Mouse (Mus musculus): ENCODE data around the gene Mgat3.
A peak's percentile ranks its signal among the peaks of the same experiment; 100 is the strongest.

Mgat3 gene

DNA sequence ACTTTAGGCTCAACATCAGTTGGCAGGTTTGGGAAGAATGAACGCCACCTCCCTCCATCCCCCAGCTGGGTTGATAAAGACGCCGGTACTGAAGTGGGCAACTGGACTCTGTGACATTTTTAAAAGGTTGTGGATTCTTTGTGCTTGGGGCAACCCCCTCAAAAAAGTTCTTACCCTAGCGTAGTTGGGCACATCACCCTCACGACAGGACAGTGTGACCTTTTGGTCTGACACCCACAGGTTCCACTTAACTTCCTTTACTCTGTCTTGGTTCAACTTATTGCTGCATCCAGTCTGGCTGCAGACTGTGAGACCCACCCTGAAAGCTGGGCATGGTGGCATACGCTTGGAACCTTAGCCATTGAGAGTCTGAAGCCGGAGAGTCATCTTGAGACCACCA is 50.2 kb downstream of the Mgat3 start:
- DNase-seq (ENCODE audit: extremely low spot score, low spot score): no peak

DNA sequence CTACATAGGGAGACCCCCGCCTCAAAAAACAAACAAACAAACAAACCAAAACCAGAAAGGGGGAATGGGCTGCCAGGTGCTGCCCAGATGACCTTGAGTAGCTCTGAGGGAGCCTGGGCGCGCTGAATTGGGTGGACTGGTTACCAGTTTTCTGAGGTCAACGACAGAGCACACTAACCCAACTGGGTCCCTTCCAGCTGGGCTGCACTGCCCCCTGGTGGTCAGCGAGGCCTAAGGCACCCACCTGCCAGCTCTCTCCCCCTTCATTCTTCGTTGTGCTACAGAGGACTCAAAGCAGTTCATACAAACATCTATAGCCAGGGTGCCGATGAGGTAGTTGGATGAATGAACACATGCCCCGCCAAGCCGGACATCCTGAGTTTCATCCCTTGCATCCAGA is 51.7 kb downstream of the Mgat3 start:
- peak; percentile 78 for DNase-seq (ENCODE audit: extremely low spot score, low spot score)

DNA sequence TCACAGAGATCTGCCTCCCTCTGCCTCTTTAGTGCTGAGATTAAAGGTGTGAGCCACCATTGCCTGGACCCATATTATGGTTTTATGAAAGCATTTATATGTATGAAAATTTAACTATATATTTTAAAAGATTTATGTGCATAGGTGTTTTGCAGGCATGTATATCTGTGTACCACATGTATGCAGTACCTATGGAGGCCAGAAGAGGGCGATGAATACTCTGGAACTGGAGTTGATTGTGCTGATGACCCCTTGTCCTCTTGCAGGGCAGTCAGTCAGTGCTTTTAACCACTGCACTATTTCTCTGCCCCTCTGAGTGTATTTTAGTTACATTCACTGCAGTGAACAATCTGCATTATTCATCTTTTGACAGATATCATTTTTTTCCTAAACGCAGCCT is 52.3 kb downstream of the Mgat3 start:
- peak; percentile 61 for DNase-seq (ENCODE audit: extremely low spot score, low spot score)

DNA sequence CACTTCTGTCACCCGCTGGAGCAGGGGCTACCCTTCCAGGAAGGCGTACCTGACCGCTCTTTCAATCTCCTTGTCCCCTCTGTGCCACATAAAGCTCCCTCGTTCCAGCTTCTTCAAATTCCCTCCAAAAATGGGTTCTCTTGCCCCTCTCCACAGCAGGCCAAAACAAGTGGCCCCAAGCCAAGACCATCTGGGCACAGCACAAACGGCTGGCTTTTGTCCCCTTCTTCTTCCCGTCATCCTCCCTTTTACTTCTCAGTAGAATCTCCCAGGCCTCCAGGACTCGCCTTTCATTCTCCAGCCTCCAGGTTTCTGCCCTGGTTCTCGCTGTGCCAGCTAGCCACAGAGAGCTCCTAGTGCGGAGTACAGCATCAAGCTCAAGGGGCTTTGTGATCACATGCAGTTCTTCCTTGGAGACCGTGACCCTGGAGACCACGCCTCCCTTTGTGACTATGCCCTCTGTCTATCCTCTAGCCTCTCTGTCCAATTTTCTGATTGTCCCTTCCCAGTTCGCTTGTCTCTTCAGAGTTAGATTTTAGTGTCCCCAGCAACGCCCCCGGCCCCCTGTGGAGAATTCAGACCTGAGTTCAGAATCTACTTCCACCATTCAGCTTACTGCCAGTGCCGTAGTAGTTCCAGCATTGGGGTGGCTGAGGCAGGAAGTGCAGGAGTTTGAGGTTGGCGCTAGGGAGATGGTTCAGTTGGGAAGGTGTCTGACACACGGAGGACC is 54.7 kb downstream of the Mgat3 start:
- DNase-seq (ENCODE audit: extremely low spot score, low spot score): no peak

DNA sequence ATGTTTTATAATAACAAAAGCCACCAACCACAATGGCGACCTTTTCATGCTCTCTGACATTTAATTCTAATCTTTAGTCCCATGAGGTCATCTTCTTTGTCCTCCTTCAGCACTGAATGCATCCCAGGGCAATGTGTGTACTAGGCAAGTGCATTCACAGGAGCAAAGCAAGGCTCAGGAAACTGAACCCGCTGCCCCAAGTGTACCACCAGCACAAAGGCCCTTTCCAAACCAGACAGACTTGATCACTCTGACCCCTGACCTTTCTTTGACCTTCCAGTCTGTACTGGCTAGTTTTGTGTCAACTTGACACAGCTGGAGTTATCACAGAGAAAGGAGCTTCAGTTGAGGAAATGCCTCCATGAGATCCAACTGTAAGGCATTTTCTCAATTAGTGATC is 58.8 kb downstream of the Mgat3 start:
- DNase-seq (ENCODE audit: extremely low spot score, low spot score): no peak

DNA sequence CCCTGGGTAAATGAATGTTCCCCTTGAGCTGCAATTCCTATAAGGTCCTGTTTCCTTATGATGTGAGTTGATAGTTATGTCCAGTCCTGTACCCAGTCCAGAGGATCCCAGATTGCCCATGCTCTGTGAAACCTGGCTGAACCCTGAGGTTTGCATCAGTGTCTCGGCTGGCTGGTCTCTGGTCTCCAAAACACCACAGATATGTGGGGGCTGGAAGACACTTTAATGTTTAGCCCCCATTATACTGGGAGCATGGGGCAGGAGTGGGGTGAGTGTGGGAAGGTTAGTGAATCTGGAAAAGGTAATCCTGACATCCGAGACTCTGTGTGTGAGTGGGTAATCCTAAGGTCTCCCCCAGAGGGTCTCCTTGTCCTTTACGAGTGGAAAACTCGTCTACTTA is 59.5 kb downstream of the Mgat3 start:
- DNase-seq (ENCODE audit: extremely low spot score, low spot score): no peak

DNA sequence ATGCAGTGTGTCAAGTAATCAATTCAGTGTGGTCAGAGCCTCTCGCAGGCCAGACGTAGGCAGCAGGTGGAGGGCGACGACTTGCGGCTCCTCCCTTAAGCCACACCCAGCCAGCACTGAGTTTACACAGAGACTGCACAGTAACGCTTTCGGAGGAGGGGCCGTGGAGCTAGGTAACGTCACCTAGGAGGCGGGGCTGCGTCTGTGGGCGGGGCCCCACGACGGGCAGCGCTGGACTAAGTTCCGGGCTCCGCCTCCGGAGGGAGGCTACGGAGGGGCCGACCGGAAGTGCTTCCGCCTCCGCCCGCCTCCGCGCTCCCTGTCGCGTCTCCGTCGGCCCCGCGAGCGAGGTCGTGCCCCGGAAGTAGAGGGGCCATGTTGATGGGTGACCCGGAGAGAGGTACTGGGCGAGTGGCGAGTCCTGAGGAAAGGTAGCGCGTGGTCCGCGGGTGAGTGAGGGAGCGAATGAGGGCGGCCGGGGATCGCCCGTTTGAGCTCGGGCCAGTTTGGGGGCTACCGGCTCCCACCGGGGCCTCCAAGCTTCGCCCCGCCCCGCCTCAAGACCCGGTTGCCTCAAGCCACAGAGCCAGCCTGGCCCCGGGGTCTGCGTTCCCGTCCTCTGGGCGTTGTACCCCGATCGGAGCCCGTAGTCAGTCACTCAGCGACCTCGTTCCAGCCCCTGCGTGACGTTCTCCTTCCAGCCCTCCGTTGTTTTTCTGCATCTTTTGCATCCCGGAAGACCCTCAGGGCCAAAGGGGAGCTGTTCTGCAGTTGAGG is 60.4 kb downstream of the Mgat3 start, which contains the start of gene Mief1:
TSS of gene Mief1 (plus strand) at position 286 of the 777 bp plus-strand sequence.
- DNase-seq (ENCODE audit: extremely low spot score, low spot score): peak; percentile 94

DNA sequence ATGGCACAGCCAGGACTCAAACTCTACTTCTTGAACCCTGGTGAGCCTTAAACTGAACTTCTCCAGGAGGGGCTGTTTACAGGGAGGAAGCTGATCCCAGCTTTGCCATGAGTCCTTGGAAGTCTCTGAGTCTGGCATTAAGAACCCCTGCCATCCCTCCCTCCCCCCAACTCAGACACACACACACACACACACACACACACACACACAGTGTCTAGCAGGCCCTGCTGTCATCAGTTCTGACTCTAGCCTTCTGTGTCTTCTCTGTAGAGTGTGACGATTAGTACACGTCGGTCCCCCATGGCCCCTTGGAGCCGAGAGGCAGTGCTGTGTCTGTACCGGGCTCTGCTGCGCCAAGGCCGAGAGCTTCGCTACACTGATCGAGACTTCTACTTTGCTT is 62.0 kb downstream of the Mgat3 start, which contains the start of gene AC140267.1:
TSS of gene AC140267.1 (plus strand) at position 301 of the 400 bp plus-strand sequence.
- no peak for DNase-seq (ENCODE audit: extremely low spot score, low spot score)

DNA sequence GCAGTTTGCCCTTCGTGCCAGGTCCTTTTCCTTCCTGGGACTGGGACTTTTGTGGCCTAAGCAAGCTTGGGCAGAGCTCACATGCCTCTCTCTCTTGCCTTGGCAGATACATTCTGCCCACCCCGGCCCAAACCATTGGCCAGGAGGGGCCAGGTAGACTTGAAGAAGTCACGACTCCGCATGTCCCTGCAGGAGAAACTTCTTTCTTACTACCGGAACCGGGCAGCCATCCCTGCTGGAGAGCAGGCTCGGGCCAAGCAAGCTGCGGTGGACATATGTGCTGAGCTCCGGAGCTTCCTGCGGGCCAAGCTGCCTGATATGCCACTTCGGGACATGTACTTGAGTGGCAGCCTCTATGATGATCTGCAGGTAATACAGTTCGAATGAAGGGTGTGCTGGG is 74.6 kb downstream of the Mgat3 start:
- DNase-seq (ENCODE audit: extremely low spot score, low spot score): no peak

DNA sequence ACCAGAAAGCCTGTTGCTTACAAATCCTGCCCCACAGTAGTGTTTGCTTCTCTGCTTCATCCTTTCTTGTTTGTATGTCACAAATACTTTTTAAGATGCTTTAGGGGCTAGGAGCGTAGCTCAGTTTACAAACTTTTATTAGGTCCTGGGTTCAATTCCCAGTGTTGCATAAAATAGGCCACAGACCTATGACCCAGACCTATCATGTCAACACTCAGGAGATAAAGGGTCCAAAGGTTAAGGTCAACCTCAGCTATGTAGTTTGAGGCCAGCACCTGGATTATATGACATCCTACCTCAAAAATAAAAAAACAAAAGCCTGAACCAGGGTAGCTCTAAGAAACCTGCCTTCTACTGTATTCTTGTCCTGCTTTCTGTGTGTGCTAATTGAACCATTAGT is 75.1 kb downstream of the Mgat3 start:
- DNase-seq (ENCODE audit: extremely low spot score, low spot score): no peak

DNA sequence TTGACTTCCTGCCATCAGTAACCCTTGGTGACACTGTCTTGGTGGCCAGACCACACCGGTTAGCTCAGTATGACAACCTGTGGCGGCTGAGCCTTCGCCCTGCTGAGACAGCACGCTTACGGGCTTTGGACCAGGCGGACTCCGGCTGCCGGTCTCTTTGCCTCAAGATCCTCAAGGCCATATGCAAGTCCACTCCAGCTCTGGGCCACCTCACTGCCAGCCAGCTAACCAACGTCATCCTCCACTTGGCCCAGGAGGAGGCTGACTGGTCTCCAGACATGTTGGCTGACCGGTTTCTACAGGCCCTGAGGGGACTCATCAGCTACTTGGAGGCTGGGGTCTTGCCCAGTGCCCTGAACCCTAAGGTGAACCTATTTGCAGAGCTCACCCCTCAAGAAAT is 76.2 kb downstream of the Mgat3 start:
- DNase-seq (ENCODE audit: extremely low spot score, low spot score): no peak

DNA sequence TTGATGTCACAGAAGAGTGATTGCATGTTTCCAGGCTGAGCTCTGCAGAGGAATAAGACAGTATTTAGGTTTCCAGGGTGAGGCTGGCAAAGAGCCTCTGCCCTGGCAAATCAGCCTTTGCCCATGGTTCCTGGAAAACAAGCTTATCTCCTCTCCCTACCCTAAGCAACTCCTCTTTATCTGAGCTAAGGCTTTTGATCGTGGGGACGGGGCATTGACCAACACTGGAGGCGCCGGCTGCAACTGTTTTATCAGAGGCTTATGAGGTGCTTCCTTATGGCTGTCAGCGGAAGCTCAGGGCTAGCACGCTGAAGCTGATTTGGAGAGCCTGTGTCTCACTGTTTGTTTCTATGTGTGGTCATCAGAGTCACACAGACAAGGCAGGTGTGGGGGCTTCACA is 77.1 kb downstream of the Mgat3 start:
- no peak for DNase-seq (ENCODE audit: extremely low spot score, low spot score)

DNA sequence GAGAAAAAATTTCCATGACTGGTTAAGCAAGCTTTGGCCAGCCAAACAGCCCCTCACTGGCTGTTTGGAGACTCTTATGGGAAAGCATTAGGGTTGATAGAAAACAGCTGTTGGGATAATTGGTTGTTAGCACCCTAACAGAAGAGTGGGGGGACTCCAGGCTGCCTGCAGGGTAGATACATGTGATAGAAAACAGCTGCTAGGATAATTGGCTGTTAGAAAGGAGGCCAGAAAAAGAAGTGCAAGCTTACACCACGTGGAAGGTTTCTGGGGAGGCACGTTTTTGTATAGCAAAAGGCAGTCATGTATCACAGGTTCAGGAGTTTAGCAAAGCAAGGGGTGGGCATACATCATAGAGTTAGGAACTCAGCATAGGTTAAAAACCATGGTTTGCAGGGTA is 80.0 kb downstream of the Mgat3 start:
- no peak for DNase-seq (ENCODE audit: extremely low spot score, low spot score)

DNA sequence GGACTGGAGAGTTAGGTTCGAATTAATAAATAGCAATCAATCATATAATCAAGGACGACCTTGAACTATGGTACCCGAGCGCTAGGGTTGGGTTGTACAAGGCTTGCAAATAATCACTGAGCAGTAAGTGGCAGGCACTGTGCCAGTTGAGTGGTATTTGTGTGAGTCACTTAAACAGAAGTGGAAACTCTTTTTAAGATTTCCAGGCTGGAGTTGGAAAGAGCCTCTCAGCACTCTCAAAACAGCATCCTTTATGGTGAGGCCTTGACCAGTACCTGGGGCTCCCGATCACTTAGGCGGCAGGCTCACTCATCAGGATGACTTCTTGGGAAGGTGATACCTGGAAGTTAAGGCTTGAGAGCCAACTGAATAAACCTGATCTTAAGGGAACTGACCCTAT is 80.7 kb downstream of the Mgat3 start:
- no peak for DNase-seq (ENCODE audit: extremely low spot score, low spot score)

DNA sequence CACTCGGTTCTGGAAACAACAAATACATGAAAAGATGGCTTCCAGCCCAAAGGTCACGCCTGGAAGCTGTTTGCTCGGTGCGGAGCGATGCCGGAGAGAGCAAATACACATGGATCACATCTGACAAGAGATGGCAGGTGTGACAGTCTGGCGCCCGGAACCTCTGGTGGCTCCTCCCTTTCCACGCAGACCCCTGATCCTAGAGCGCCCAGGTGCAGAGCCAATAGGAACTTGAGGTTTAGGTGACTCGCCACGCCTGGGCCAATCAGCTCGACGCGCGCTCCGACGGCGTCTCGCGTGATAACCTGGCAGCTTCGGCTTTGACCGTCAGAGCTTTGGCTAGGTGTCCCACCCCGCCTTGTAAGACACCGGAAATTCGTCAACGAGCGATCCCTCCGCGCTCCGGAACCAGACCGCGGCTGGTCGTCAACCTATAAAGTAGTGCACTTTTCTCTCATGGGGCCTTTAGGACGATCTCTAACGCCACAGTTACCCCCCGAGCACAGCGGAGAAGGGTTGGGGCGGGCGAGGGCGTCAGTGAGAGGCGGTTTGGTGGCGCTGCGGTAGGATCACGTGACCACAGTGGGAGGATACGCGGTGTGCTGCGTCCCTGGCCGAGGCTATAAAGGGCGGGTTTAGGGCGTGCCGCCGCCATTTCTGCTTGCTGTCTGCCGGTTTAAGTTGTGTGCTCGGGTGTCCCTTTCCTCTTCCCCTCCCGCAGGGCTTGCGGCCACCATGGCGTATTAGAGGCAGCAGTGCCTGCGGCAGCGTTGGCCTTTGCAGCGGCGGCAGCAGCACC is 81.5 kb downstream of the Mgat3 start, which contains the start of gene Atf4:
TSS of gene Atf4 (plus strand) at position 338 of the 799 bp plus-strand sequence.
- DNase-seq (ENCODE audit: extremely low spot score, low spot score): peak; percentile 98

DNA sequence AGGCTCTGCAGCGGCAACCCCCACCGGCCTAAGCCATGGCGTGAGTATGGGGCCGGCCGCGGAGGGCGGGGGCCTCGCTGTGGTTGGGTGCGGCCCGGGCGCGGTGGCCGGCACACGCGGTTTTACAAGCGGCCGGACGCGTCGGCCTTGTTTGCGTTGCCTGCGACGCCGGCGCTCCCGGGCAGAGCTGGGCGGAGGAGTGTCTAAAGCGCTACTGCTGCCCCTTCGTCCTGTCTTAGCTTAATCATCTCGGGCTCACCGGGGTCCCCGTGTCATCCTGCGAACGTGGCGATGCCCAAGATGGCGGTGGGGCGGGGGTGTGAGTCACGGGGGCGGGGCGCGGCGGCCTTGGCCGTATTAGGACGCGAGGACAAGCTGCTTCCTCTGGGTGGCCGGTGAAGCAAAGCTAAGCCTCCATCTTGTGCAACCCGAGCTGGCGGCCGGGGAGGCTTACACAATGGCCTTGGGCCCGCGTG is 82.2 kb downstream of the Mgat3 start:
- DNase-seq (ENCODE audit: extremely low spot score, low spot score): peak; percentile 82

DNA sequence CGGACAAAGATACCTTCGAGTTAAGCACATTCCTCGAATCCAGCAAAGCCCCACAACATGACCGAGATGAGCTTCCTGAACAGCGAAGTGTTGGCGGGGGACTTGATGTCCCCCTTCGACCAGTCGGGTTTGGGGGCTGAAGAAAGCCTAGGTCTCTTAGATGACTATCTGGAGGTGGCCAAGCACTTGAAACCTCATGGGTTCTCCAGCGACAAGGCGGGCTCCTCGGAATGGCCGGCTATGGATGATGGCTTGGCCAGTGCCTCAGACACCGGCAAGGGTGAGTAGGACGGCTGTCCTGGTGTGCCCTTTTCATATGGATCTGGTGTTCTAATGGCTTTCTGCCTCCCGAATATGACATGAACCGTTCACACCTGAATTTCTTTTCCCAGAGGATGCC is 82.7 kb downstream of the Mgat3 start:
- DNase-seq (ENCODE audit: extremely low spot score, low spot score): peak; percentile 28

DNA sequence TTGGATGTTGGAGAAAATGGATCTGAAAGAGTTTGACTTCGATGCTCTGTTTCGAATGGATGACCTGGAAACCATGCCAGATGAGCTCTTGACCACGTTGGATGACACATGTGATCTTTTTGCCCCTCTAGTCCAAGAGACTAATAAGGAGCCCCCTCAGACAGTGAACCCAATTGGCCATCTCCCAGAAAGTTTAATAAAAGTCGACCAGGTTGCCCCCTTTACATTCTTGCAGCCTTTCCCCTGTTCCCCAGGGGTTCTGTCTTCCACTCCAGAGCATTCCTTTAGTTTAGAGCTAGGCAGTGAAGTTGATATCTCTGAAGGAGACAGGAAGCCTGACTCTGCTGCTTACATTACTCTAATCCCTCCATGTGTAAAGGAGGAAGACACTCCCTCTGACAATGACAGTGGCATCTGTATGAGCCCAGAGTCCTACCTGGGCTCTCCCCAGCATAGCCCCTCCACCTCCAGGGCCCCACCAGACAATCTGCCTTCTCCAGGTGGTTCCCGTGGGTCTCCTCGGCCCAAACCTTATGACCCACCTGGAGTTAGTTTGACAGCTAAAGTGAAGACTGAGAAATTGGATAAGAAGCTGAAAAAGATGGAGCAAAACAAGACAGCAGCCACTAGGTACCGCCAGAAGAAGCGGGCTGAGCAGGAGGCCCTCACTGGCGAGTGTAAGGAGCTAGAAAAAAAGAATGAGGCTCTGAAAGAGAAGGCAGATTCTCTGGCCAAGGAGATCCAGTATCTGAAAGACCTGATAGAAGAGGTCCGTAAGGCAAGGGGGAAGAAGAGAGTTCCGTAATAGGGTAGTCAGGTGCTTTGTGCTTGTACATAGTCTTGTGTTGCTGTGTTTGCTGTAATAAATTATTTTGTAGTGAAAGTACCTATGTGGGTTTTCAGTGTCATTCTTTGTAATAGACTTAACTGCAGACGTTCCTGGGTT is 83.4 kb downstream of the Mgat3 start:
- no peak for DNase-seq (ENCODE audit: extremely low spot score, low spot score)

DNA sequence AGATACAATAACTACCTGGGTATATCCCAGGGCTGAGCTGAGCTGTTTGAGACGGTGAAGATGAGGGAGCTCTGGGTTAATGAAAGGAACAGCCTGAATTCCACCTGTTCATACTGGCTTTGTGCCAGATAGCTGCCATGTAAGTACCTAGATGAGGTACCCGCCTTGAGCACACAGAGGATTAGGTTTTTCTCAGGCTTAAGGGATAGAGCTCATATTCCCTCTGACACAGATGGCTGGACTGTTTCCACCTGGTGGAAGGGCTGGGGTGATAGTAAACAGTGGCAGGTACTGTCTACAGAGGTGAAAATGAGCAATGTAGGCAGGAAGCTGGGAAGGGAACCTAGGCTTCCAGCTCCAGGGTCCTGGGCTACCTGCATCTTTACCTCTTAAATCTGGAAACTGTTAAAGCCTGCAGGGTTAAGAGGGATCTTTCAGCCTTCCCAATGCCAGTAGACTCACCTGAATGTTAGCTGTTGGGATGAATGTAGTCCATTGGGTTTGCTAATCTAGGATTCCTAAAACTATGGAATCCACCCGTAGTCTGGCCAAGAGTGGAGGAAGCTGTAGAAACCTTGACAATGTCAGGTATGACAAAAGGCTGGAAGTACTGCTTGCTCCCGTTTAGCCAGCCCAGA is 84.2 kb downstream of the Mgat3 start:
- peak; percentile 18 for DNase-seq (ENCODE audit: extremely low spot score, low spot score)

All from neural tube, embryonic 10.5 days (tissue).